Mouse (Mus musculus) limb, embryonic 15.5 days (tissue): ENCODE data around the gene Gm44965. TPM values are rescaled to one million over a fixed set of nuclear protein-coding genes. Genes with fewer than 3 reads are reported as not detected.

Experiments used
- ATAC-seq: fragments of 200-750 bp; cut with Nextera tagmentation; 2 replicates; pipeline ENCODE4 v1.8.0; 2017; ENCODE audit warnings: low read depth, moderate TSS enrichment; ENCODE audit not compliant: insufficient number of reproducible peaks, low FRiP score, low TSS enrichment
- H3K27ac ChIP-seq: fragments of 300-500 bp; sonication (generic); 2 replicates; pipeline ENCODE4 v1.5.1; 2015; ENCODE audit warnings: moderate library complexity, mild to moderate bottlenecking, inconsistent platforms
- H3K27me3 ChIP-seq: fragments of 300-500 bp; sonication (generic); 2 replicates; pipeline ENCODE4 v1.6.1; 2015; ENCODE audit warnings: inconsistent platforms
- H3K36me3 ChIP-seq: fragments of 300-500 bp; sonication (generic); 2 replicates; pipeline ENCODE4 v1.6.1; 2015; ENCODE audit warnings: inconsistent platforms
- H3K4me1 ChIP-seq: fragments of 300-500 bp; sonication (generic); 2 replicates; pipeline ENCODE4 v1.6.1; 2015; ENCODE audit warnings: inconsistent platforms
- H3K4me2 ChIP-seq: fragments of 300-500 bp; sonication (generic); 2 replicates; pipeline ENCODE4 v1.6.1; 2015; ENCODE audit warnings: mild to moderate bottlenecking, inconsistent platforms
- H3K4me3 ChIP-seq: fragments of 300-500 bp; sonication (generic); 2 replicates; pipeline ENCODE4 v1.5.1; 2015; ENCODE audit warnings: mild to moderate bottlenecking, inconsistent platforms
- H3K9ac ChIP-seq: fragments of 300-500 bp; sonication (generic); 2 replicates; pipeline ENCODE4 v1.6.1; 2015; ENCODE audit warnings: inconsistent platforms
- H3K9me3 ChIP-seq: fragments of 300-500 bp; sonication (generic); 2 replicates; pipeline ENCODE4 v1.6.1; 2016; ENCODE audit warnings: inconsistent platforms
- WGBS: fragments of 180-500 bp; shearing (Covaris S2); methylation state at CpG from one replicate; pipeline ENCODE4 v1.1.7; 2015; 5-methylcytosine and 5-hydroxymethylcytosine counted together
- polyA plus RNA-seq: library from polyadenylated mRNA; unstranded; fragments of >200 nt; fragmentation: Nextera tagmentation; extraction: Ambion mirVana; gene quantifications from 2 replicates; pipeline ENCODE4 v1.2.1, GENCODE M21; 2015

The Gm44965 gene
- polyA plus RNA-seq, 1 experiment from 2014 or later: 1.1 TPM

DNA sequence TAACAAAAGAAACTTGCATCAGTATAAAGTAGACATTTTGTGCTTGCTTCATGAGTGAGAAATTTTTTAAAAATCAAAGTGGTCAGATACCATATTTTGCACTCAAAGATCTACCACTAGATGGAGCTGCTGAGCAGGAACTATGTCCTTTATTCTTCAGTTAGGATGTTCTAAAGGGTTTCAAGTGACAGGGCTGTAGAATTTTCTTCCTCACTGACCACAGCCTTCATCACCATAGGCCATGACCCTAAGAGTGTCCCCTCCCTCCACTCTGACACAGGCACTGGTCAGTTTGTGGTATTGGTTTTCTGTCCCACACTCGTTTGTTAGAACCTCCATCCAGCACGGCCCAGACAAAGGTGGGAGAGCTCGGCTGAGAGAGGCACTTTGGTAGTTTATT lies 11.7 kb upstream of the Gm44965 start:
- Histone ChIP-seq H3K9ac (no peak overlapping the region), H3K36me3 (no peaks in the 10 kb centered on the region), H3K27ac (no peak overlapping the region), H3K4me3 (no peak overlapping the region), H3K4me1 (no peaks in the 10 kb centered on the region), H3K4me2 (no peak overlapping the region), H3K27me3 (no peaks in the 10 kb centered on the region), H3K9me3 (no peaks in the 10 kb centered on the region)
- no peak for ATAC-seq
- WGBS: 81% methylated on average over 3 of the region's 3 CpGs

DNA sequence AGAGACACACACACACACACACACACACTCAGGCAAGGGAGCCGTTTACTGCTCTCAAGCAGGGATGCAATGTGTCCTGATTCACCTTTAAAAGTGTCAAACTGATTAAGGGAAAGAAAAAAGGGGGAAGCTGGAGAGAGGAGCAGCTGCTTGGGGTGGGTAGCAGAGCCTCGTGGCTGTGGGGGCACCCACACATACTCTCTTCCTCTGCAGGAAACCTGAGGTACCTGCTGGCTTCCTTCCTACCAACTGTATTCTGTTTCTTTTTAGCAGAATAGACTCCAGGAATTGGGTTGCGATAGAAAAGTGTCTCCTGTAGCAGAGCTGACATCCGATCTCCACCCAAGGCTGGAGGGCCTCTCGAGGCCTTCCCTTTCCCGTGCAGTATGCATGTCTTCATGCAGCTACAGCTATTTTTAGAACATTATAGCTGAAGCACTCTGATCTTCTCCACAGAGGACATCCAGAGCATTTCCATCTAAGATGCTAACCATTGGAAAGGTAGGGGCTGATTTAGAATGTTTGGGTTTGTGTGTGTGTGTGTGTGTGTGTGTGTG lies 4.5 kb upstream of the Gm44965 start, which contains the start of gene Gm45021:
Gene Gm45021, plus strand, starts transcription at position 417 of the 557 bp plus-strand sequence.
- Histone ChIP-seq H3K36me3 (no peaks in the 10 kb centered on the region), H3K4me3 (no peak within 1 kb of the TSS), H3K27ac (0 out of 2 replicates have a peak within 1 kb of the TSS, but pooled peaks have one; percentile 8), H3K4me2 (no peak within 1 kb of the TSS), H3K27me3 (no peaks in the 10 kb centered on the region), H3K9me3 (no peaks in the 10 kb centered on the region), H3K9ac (no peak within 1 kb of the TSS), H3K4me1 (peaks cover 13% of the 10 kb centered on the region)
- 21% methylated on average over 6 of the region's 6 CpGs for WGBS
- ATAC-seq: no peak

DNA sequence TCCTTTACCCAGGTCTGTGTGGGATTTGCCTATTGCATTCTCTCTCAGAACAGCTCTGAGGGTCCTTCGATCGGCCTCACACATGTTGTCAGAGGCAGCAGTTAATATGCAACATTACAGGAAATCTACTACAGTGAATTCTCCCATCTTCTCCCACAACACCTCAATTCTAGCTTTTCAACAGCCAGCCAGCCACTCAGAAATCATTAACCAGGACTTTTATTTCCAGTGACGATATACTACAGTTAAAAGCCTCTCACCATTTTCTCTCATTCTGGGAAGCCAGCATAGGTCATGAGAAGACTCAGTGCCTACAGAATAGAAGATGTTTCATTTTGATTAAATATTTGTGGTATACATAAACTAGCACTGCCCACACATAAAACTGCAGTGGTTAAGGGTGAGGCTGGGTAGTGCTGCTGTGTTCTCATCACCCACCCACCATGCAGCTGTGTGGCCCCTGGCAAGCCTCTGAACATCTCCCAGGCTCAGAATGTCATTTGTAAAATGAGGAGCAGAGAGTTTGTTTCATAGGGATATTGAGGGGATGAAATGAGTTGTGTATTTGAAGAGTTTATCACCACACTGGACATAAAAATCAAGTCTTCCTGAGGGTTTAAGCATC lies 2.4 kb upstream of the Gm44965 start:
- Histone ChIP-seq H3K36me3 (peaks cover 4% of the 10 kb centered on the region), H3K4me2 (no peak overlapping the region), H3K9ac (no peak overlapping the region), H3K27ac (no peak overlapping the region), H3K4me1 (peaks cover 26% of the 10 kb centered on the region), H3K9me3 (0 out of 2 replicates have a peak, but pooled peaks cover 1% of the 10 kb centered on the region), H3K27me3 (no peaks in the 10 kb centered on the region), H3K4me3 (no peak overlapping the region)
- no peak for ATAC-seq
- WGBS: 84% methylated on average over 3 of the region's 3 CpGs

DNA sequence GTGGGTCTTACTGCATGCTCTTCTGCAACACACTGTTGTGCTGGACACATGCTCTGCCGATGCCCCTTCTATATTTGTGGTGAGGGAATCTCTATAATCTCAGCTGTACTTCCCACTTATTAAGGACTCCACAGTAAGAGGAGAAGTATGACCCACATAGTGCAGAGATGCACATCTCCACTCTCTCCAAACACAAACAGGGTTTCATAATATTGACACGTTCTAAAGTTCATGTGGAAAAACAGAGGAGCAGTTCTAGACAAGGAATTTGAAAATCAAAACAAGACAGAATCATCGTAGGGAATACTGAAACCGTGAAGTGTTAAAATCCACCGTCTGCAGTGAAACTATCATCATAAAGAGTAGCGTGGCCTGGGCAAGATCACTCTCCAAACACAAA lies 1.9 kb upstream of the Gm44965 start:
- Histone ChIP-seq H3K27ac (no peak overlapping the region), H3K9me3 (0 out of 2 replicates have a peak, but pooled peaks cover 5% of the 10 kb centered on the region), H3K9ac (no peak overlapping the region), H3K4me3 (no peak overlapping the region), H3K4me1 (peaks cover 26% of the 10 kb centered on the region), H3K4me2 (no peak overlapping the region), H3K27me3 (no peaks in the 10 kb centered on the region), H3K36me3 (peaks cover 10% of the 10 kb centered on the region)
- 86% methylated on average over 6 of the region's 6 CpGs for WGBS
- ATAC-seq: no peak

DNA sequence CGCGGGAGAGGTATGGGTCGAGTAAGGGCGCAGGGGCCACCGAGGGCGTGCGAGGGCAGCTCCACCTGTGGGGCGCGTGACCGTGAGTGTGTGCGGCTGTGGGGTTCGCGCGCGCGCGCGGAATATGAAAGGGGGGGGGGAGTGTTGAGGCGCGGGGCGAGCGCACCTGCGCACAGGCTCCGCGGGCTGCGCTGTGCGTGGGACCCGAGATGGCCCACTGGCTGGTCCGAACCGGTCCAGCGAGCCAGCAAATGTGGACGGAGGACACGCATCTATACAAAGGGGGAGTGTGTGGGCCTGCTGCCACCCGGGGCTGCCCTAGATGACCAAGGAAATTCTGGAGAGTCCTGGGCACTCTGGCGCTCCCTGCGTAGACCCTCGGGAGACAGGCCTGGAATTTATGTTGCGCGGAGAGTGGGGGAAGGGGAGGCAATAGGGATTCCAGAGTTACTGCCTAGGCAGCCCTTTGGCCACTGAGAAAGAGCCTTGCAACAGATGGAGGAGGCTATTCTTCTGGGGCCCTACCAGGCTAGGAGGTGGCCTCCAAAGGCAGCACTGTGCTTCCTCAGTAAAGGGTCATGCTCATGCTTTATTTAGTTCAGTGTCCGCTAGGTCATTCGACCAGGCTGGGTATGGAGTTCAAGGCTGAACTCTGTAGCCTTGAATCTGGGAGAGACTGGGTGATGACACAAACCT lies 450 bp downstream of the Gm44965 start:
- peaks cover 33% of the 10 kb centered on the region for H3K36me3 ChIP-seq
- H3K4me3 ChIP-seq: peak overlapping the region; percentile 83
- WGBS: 2% methylated on average over 33 of the region's 41 CpGs
- ATAC-seq: 0 out of 2 replicates have a peak, but pooled peaks have one; percentile 9
- H3K4me1 ChIP-seq: peaks cover 24% of the 10 kb centered on the region
- H3K4me2 ChIP-seq: peak overlapping the region; percentile 82
- H3K27ac ChIP-seq: peak overlapping the region; percentile 89
- H3K27me3 ChIP-seq: no peaks in the 10 kb centered on the region
- peak overlapping the region; percentile 82 for H3K9ac ChIP-seq
- peaks cover 16% of the 10 kb centered on the region; the same call in 1 of the 2 replicates for H3K9me3 ChIP-seq

DNA sequence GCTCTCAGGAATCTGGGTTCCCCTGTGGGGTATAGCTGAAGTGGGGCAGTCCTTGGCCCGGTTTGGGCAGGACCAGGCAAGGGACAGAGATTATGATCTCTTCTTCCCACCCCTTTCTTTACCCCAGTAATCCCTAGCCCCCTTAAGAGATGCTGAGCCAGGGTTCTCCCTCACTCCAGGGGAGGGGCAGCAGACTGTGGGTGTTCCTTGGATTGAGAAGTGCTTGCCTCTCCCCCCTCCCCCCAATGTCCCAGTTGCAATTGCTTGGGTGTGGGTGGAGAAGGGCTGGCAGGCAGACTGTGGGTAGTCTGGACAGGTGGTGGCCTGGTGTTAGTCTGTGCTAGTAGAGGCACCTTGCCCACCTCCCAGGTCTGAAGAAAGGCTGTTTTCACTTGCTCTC lies 1.5 kb downstream of the Gm44965 start:
- Histone ChIP-seq H3K4me1 (peaks cover 21% of the 10 kb centered on the region), H3K9ac (no peak overlapping the region), H3K4me3 (peak overlapping the region; percentile 83; the same call in 1 of the 2 replicates), H3K36me3 (peaks cover 43% of the 10 kb centered on the region), H3K27ac (no peak overlapping the region), H3K27me3 (no peaks in the 10 kb centered on the region), H3K9me3 (peaks cover 16% of the 10 kb centered on the region; the same call in 1 of the 2 replicates), H3K4me2 (peak overlapping the region; percentile 82; the same call in 1 of the 2 replicates)
- ATAC-seq: no peak
- 56% methylated on average over 1 of the region's 1 CpGs for WGBS

DNA sequence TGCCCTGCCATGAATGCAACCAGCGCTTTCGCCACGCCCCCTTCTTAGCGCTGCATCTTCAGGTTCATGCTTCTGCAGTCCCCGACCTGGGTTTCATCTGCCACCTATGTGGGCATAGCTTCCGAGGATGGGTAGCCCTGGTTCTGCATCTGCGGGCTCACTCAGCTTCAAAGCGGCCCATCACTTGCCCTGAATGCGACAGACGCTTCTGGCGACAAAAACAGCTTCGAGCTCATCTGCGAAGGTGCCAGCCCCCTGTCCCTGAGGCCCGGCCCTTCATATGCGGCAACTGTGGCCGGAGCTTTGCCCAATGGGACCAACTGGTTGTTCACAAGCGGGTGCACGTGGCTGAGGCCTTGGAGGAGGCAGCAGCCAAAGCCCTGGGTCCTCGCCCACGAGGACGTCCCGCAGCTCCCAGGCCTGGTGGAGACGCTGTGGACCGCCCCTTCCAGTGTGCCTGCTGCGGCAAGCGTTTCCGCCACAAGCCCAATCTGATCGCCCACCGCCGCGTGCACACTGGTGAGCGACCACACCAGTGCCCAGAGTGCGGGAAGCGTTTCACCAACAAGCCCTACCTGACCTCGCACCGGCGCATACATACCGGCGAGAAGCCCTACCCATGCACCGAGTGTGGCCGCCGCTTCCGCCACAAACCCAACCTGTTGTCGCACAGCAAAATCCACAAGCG lies 2.9 kb downstream of the Gm44965 start:
- H3K4me3 ChIP-seq: no peak overlapping the region

DNA sequence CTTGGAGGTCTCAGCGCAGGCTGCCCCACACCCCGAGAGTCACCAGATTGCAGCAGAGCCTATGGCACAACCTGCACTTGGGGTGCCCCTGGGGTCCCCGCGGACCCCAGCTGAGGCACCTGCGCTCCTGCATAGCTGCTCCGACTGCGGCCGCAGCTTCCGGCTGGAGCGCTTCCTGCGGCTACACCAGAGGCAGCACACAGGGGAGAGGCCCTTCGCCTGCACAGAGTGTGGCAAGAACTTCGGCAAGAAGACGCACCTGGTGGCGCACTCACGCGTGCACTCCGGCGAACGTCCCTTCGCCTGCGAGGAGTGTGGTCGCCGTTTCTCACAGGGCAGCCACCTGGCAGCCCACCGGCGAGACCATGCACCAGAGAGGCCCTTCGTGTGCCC lies 3.5 kb downstream of the Gm44965 start:
- Histone ChIP-seq H3K36me3 (peaks cover 43% of the 10 kb centered on the region), H3K4me3 (no peak overlapping the region)
- 98% methylated on average over 27 of the region's 27 CpGs for WGBS

More for the DNA sequence above, 2.9 kb downstream of the Gm44965 start:
- WGBS: 94% methylated on average over 45 of the region's 45 CpGs
- peaks cover 28% of the 10 kb centered on the region for H3K4me1 ChIP-seq
- H3K27me3 ChIP-seq: no peaks in the 10 kb centered on the region
- no peak for ATAC-seq
- H3K9ac ChIP-seq: no peak overlapping the region
- H3K36me3 ChIP-seq: peaks cover 43% of the 10 kb centered on the region
- peaks cover 16% of the 10 kb centered on the region; the same call in 1 of the 2 replicates for H3K9me3 ChIP-seq
- no peak overlapping the region for H3K4me2 ChIP-seq
- H3K27ac ChIP-seq: no peak overlapping the region

DNA sequence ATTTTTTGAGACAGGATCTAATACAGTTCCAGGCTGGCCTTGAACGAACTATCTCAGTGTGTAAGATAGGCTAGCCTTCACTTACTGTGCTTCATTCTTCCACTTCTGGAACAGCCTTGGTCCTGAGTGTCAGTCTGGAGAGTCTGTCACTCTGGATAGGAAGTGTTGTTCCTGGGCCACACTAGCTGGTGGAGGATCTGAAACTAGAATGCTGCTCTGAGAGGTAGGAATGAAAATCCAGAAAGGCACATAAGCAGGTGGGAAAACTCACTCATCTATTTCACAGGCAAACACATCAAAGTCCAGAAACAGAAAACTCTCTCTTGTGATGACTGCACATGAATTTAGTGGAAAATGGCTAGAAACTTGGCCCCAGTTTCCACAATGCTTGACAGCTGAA lies 6.9 kb downstream of the Gm44965 start:
- H3K4me1 ChIP-seq: peaks cover 12% of the 10 kb centered on the region; the same call in 1 of the 2 replicates
- no peak overlapping the region for H3K4me3 ChIP-seq
- no peak overlapping the region for H3K27ac ChIP-seq
- 84% methylated on average over 1 of the region's 1 CpGs for WGBS
- peaks cover 46% of the 10 kb centered on the region for H3K36me3 ChIP-seq
- no peak for ATAC-seq
- no peak overlapping the region for H3K4me2 ChIP-seq
- H3K9me3 ChIP-seq: peaks cover 16% of the 10 kb centered on the region; the same call in 1 of the 2 replicates
- no peak overlapping the region for H3K9ac ChIP-seq
- no peaks in the 10 kb centered on the region for H3K27me3 ChIP-seq

More for the DNA sequence above, 3.5 kb downstream of the Gm44965 start:
- H3K4me1 ChIP-seq: peaks cover 28% of the 10 kb centered on the region
- peaks cover 16% of the 10 kb centered on the region; the same call in 1 of the 2 replicates for H3K9me3 ChIP-seq
- H3K27me3 ChIP-seq: no peaks in the 10 kb centered on the region
- H3K9ac ChIP-seq: no peak overlapping the region
- no peak overlapping the region for H3K4me2 ChIP-seq
- H3K27ac ChIP-seq: no peak overlapping the region
- no peak for ATAC-seq

DNA sequence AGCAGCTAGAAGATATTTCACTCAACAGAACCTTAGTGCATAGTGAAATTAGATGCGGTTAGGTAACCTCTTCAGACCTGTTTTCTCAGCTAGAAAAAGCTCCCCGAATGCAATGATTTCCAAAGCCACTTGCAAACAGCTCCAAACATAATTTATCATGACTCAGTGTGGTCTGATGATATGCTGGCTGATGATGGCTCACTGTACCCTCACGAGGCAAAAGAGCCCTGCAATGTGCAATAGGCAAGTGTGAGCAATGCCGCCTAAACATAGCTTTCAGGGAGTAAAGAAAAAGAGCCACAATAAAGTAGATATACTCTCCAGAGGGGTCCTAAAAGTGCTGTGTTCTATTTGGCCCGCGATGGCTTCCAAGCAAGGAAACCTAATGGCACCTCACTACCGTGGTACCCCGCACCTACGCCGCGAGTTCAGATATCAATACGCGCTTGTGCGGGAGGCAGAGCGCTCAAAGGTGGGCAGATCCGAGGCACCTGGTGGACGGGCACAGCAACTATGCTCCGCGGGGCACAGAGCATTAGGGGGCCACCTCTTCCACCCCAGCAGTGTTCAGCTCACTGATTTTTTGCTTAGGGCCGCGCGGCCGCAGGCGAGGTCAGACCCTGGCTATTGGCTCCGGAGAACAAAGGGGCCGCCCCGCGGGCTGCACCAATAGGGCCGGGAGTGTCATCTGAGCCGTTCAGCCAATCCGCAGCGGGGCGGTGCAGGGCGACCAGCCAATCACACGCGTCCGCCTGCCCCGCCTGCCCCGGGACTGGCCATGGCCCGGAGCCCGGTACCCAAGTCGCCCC lies 7.7 kb downstream of the Gm44965 start, which contains the start of gene Zfp775:
Gene Zfp775, plus strand, starts transcription at position 793 of the 809 bp plus-strand sequence.
- ATAC-seq: peak; percentile 96
- H3K4me3 ChIP-seq: peak within 1 kb of the TSS; percentile 65
- H3K36me3 ChIP-seq: peaks cover 40% of the 10 kb centered on the region
- H3K9me3 ChIP-seq: peaks cover 14% of the 10 kb centered on the region; the same call in 1 of the 2 replicates
- peak within 1 kb of the TSS; percentile 88 for H3K4me2 ChIP-seq
- H3K27ac ChIP-seq: peak within 1 kb of the TSS; percentile 79
- H3K4me1 ChIP-seq: peaks cover 12% of the 10 kb centered on the region; the same call in 1 of the 2 replicates
- H3K27me3 ChIP-seq: no peaks in the 10 kb centered on the region
- peak within 1 kb of the TSS; percentile 63 for H3K9ac ChIP-seq
- 4% methylated on average over 42 of the region's 42 CpGs for WGBS
